Mouse (Mus musculus) kidney, postnatal 0 days (tissue): Measurements from ENCODE around the gene 1700001O22Rik. TPM values are rescaled to one million over a fixed set of nuclear protein-coding genes. Genes with fewer than 3 reads are reported as not detected.

Source experiments
- ATAC-seq: fragments of 200-750 bp; cut with Nextera tagmentation; replicated peaks from 2 replicates; pipeline ENCODE4 v1.8.0; 2017; ENCODE audit warnings: low read depth, moderate number of reproducible peaks, moderate TSS enrichment, moderate library complexity; ENCODE audit not compliant: low FRiP score
- DNase-seq: peaks from one replicate; pipeline ENCODE4 v3.0.0-alpha.2; 2016; ENCODE audit warnings: low spot score
- H3K27ac ChIP-seq: fragments of 300-500 bp; sonication (generic); 2 replicates; pipeline ENCODE4 v1.5.1; 2014; ENCODE audit warnings: mild to moderate bottlenecking
- H3K27me3 ChIP-seq: fragments of 300-500 bp; sonication (generic); 2 replicates; pipeline ENCODE4 v1.6.1; 2014; ENCODE audit warnings: low read length, mixed read lengths; ENCODE audit not compliant: insufficient read depth
- H3K36me3 ChIP-seq: fragments of 300-500 bp; sonication (generic); 2 replicates; pipeline ENCODE4 v1.6.1; 2014; ENCODE audit warnings: low read length, mixed read lengths; ENCODE audit not compliant: insufficient read depth
- H3K4me1 ChIP-seq: fragments of 300-500 bp; sonication (generic); replicated peaks from 2 replicates; pipeline ENCODE4 v1.6.1; 2014; ENCODE audit warnings: antibody characterized with exemption, low read length, mixed read lengths; ENCODE audit not compliant: insufficient read depth
- H3K4me2 ChIP-seq: fragments of 300-500 bp; sonication (generic); 2 replicates; pipeline ENCODE4 v1.6.1; 2014; ENCODE audit warnings: mild to moderate bottlenecking, low read length, moderate library complexity, mixed read lengths
- H3K4me3 ChIP-seq: fragments of 300-500 bp; sonication (generic); replicated peaks from 2 replicates; pipeline ENCODE4 v1.5.1; 2014; ENCODE audit warnings: low read depth, low read length
- H3K9ac ChIP-seq: fragments of 300-500 bp; sonication (generic); 2 replicates; pipeline ENCODE4 v1.6.1; 2014; ENCODE audit warnings: low read depth, low read length
- H3K9me3 ChIP-seq: fragments of 300-500 bp; sonication (generic); replicated peaks from 2 replicates; pipeline ENCODE4 v1.6.1; 2016; ENCODE audit warnings: low read length, inconsistent platforms, mixed read lengths
- CTCF ChIP-seq: IDR thresholded peaks from 2 replicates; pipeline ENCODE4 v1.5.1; 2016; ENCODE audit warnings: antibody characterized with exemption, low read depth, mild to moderate bottlenecking, moderate library complexity
- WGBS: fragments of 180-500 bp; shearing (Covaris S2); extraction: QIAGEN DNeasy Blood & Tissue Kit; methylation state at CpG from one replicate; pipeline ENCODE4 v1.1.7; 2014; 5-methylcytosine and 5-hydroxymethylcytosine counted together
- polyA plus RNA-seq: library from polyadenylated mRNA; unstranded; fragments of >200 nt; fragmentation: Nextera tagmentation; extraction: Ambion mirVana; gene quantifications from 2 replicates; pipeline ENCODE4 v1.2.1, GENCODE M21; 2015

The 1700001O22Rik gene
- polyA plus RNA-seq, 1 experiment from 2014 or later, result 4.6 TPM

GRCm38 (mm10) chr2:30845152-30846070 lies 42.0 kb upstream of the 1700001O22Rik start:
- H3K4me2 ChIP-seq, result peak overlapping the region; percentile 92
- 0 out of 2 replicates have a peak, but pooled peaks have one; percentile 2 for TF ChIP-seq CTCF
- H3K4me1 ChIP-seq, result no peaks in the 10 kb centered on the region; the same call in 1 of the 2 replicates
- DNase-seq, result peak; percentile 34
- peak; percentile 62 for ATAC-seq
- no peaks in the 10 kb centered on the region for H3K9me3 ChIP-seq
- H3K27ac ChIP-seq, result no peak overlapping the region
- peak overlapping the region; percentile 62 for H3K9ac ChIP-seq
- peak overlapping the region; percentile 63 for H3K4me3 ChIP-seq
- H3K36me3 ChIP-seq, result no peaks in the 10 kb centered on the region
- under 1% methylated on average over 80 of the region's 80 CpGs for WGBS
- no peaks in the 10 kb centered on the region for H3K27me3 ChIP-seq

- Histone ChIP-seq H3K9ac (no peak overlapping the region), H3K4me1 (no peaks in the 10 kb centered on the region; the same call in 1 of the 2 replicates), H3K4me2 (no peak overlapping the region), H3K4me3 (no peak overlapping the region), H3K9me3 (no peaks in the 10 kb centered on the region), H3K27ac (no peak overlapping the region), H3K36me3 (no peaks in the 10 kb centered on the region), H3K27me3 (no peaks in the 10 kb centered on the region)
- TF ChIP-seq CTCF, result no peak
- 43% methylated on average over 10 of the region's 10 CpGs for WGBS
- no peak for ATAC-seq
- DNase-seq, result no peak
Observed at GRCm38 (mm10) chr2:30842615-30843014, 39.2 kb upstream of the 1700001O22Rik start.

GRCm38 (mm10) chr2:30836238-30836990 lies 33.0 kb upstream of the 1700001O22Rik start:
- Histone ChIP-seq H3K9me3 (no peaks in the 10 kb centered on the region), H3K27me3 (no peaks in the 10 kb centered on the region), H3K4me2 (peak overlapping the region; percentile 45), H3K27ac (no peak overlapping the region; the same call in 1 of the 2 replicates), H3K36me3 (no peaks in the 10 kb centered on the region), H3K4me3 (no peak overlapping the region), H3K4me1 (peaks cover 14% of the 10 kb centered on the region; the same call in 1 of the 2 replicates), H3K9ac (0 out of 2 replicates have a peak overlapping the region, but pooled peaks have one; percentile 40)
- ATAC-seq (no peak), DNase-seq (peak; percentile 54)
- TF ChIP-seq CTCF, result no peak
- 8% methylated on average over 21 of the region's 21 CpGs for WGBS

- Histone ChIP-seq H3K4me3 (no peak within 1 kb of the TSS), H3K36me3 (no peaks in the 10 kb centered on the region), H3K27me3 (no peaks in the 10 kb centered on the region), H3K4me2 (no peak within 1 kb of the TSS), H3K9me3 (no peaks in the 10 kb centered on the region), H3K9ac (no peak within 1 kb of the TSS), H3K4me1 (peaks cover 14% of the 10 kb centered on the region; the same call in 1 of the 2 replicates), H3K27ac (no peak within 1 kb of the TSS)
- ATAC-seq, result no peak
- WGBS, result 58% methylated on average over 7 of the region's 10 CpGs
- TF ChIP-seq CTCF, result no peak
- DNase-seq, result no peak
Observed at GRCm38 (mm10) chr2:30834373-30835022, 31.0 kb upstream of the 1700001O22Rik start, which contains the start of gene Prrx2. Gene Prrx2, plus strand, starts transcription at chr2:30834972.

GRCm38 (mm10) chr2:30833644-30834043 lies 30.2 kb upstream of the 1700001O22Rik start:
- H3K27ac ChIP-seq, result no peak overlapping the region
- H3K9me3 ChIP-seq, result no peaks in the 10 kb centered on the region
- no peak for TF ChIP-seq CTCF
- H3K27me3 ChIP-seq, result no peaks in the 10 kb centered on the region
- ATAC-seq (no peak), DNase-seq (peak; percentile 24)
- no peak overlapping the region for H3K4me2 ChIP-seq
- no peak overlapping the region for H3K4me3 ChIP-seq
- H3K9ac ChIP-seq, result no peak overlapping the region
- 38% methylated on average over 5 of the region's 5 CpGs for WGBS
- H3K4me1 ChIP-seq, result peaks cover 14% of the 10 kb centered on the region; the same call in 1 of the 2 replicates
- H3K36me3 ChIP-seq, result no peaks in the 10 kb centered on the region
